Mouse (Mus musculus): Measurements from ENCODE around the gene Zfp598. TPM values are rescaled to one million over a fixed set of nuclear protein-coding genes. Genes with fewer than 3 reads are reported as not detected.

The Zfp598 gene
- polyA plus RNA-seq, 2 experiments: 29.9 to 91.4 TPM

DNA sequence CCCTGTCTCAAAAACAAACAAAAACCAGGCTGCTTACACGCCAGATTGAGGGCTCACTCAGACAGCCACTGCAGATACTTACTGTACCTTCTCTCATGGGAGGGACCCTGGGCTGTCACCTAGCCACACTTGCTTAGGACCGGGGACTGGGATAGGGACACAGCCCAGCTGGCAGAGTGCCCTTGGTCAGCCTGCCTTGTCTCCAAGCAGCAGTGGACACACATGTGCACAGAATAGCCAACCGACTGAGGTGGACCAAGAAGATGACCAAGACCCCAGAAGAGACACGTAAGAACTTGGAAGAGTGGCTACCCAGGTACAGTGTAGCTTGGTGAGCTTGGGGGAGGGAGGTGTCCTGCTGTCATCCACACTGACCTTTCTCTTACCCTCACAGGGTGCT is 31.3 kb upstream of the Zfp598 start:
- no peak for TF ChIP-seq POLR2A (IDR thresholded peaks at IDR 0.05; ENCODE audit: borderline replicate concordance, extremely low read depth, insufficient read depth, insufficient read length)
- Histone ChIP-seq H3K9ac (ENCODE audit: low read depth, low read length, severe bottlenecking) (no peak overlapping the region), H3K4me1 (ENCODE audit: control insufficient read depth, insufficient read depth, low read length) (peaks cover 30% of the 10 kb centered on the region), H3K27ac (replicated peaks; ENCODE audit: low read depth, low read length) (peak overlapping the region; percentile 94), H3K36me3 (ENCODE audit: control insufficient read depth, insufficient read depth, low read length) (peaks cover 37% of the 10 kb centered on the region), H3K9me3 (ENCODE audit: control insufficient read depth, low read length) (no peaks in the 10 kb centered on the region), H3K4me2 (replicated peaks; ENCODE audit: low read depth, low read length, severe bottlenecking) (no peak overlapping the region), H3K4me3 (replicated peaks; ENCODE audit: low read length) (no peak overlapping the region), H3K27me3 (ENCODE audit: control insufficient read depth, insufficient read depth, low read length) (no peaks in the 10 kb centered on the region)
- DNase-seq (ENCODE audit: low spot score) (no peak), ATAC-seq (ENCODE audit: low FRiP score, low read depth) (no peak)
- WGBS: 87% methylated on average over 4 of the region's 4 CpGs

DNA sequence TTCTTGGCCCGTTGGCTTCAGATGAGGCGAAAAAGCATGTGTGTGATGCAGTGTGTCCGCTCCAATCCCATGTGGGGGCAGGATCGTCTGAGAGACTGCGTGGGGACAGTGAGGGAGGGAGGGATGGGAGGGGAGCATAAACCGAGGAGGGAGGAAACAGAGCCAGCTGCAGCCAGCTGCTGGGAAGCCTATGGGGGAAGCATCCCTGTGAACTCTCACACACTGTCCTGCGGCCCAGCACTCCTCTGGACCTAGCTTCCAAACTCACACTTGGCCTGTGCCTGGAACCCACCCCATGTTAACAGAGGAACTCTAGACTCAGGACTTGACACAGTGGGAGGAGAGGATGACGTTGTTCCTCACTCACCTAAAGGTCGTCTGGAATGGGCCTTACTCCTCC is 30.6 kb upstream of the Zfp598 start:
- Histone ChIP-seq H3K27me3 (ENCODE audit: control insufficient read depth, insufficient read depth, low read length) (no peaks in the 10 kb centered on the region), H3K27ac (replicated peaks; ENCODE audit: low read depth, low read length) (peak overlapping the region; percentile 94), H3K9ac (ENCODE audit: low read depth, low read length, severe bottlenecking) (peak overlapping the region; percentile 45; the same call in 1 of the 2 replicates), H3K4me3 (replicated peaks; ENCODE audit: low read length) (no peak overlapping the region), H3K4me2 (replicated peaks; ENCODE audit: low read depth, low read length, severe bottlenecking) (peak overlapping the region; percentile 39; the same call in 1 of the 2 replicates), H3K4me1 (ENCODE audit: control insufficient read depth, insufficient read depth, low read length) (peaks cover 29% of the 10 kb centered on the region), H3K9me3 (ENCODE audit: control insufficient read depth, low read length) (no peaks in the 10 kb centered on the region), H3K36me3 (ENCODE audit: control insufficient read depth, insufficient read depth, low read length) (peaks cover 41% of the 10 kb centered on the region)
- no peak for TF ChIP-seq POLR2A (IDR thresholded peaks at IDR 0.05; ENCODE audit: borderline replicate concordance, extremely low read depth, insufficient read depth, insufficient read length)
- DNase-seq (ENCODE audit: low spot score) (peak; percentile 39), ATAC-seq (ENCODE audit: low FRiP score, low read depth) (peak; percentile 57; the same call in 1 of the 2 replicates)
- WGBS: 33% methylated on average over 9 of the region's 9 CpGs

DNA sequence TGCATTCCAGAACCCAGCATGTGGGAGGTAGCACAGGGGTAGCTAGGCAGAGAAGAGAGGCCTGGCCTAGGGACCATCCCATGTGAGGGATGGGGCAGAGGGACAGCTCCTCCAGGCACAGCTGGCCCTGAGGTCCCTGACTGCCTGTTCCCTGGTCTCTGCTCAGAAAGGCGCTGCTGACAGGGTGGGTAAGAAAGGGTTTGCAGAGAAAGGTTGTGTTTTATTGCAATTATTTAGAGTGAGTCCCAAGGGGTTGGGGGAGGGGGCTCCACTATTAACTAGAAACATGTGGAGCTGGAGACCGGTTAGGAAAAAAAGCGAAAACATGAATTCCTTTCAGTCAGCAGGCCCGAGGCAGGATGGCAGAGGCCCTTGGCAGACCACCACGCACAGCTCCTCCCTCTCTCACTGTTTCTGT is 29.9 kb upstream of the Zfp598 start:
- peak; percentile 84 for DNase-seq (ENCODE audit: low spot score)
- peak; percentile 24; the same call in 1 of the 2 replicates for TF ChIP-seq POLR2A (IDR thresholded peaks at IDR 0.05; ENCODE audit: borderline replicate concordance, extremely low read depth, insufficient read depth, insufficient read length)
- Histone ChIP-seq H3K4me3 (replicated peaks; ENCODE audit: low read length) (no peak overlapping the region), H3K4me2 (replicated peaks; ENCODE audit: low read depth, low read length, severe bottlenecking) (peak overlapping the region; percentile 39), H3K27ac (replicated peaks; ENCODE audit: low read depth, low read length) (peak overlapping the region; percentile 94), H3K27me3 (ENCODE audit: control insufficient read depth, insufficient read depth, low read length) (no peaks in the 10 kb centered on the region), H3K36me3 (ENCODE audit: control insufficient read depth, insufficient read depth, low read length) (peaks cover 41% of the 10 kb centered on the region), H3K4me1 (ENCODE audit: control insufficient read depth, insufficient read depth, low read length) (peaks cover 36% of the 10 kb centered on the region), H3K9me3 (ENCODE audit: control insufficient read depth, low read length) (no peaks in the 10 kb centered on the region), H3K9ac (ENCODE audit: low read depth, low read length, severe bottlenecking) (peak overlapping the region; percentile 45; the same call in 1 of the 2 replicates)
- 13% methylated on average over 5 of the region's 5 CpGs for WGBS
- peak; percentile 78 for ATAC-seq (ENCODE audit: low FRiP score, low read depth)

DNA sequence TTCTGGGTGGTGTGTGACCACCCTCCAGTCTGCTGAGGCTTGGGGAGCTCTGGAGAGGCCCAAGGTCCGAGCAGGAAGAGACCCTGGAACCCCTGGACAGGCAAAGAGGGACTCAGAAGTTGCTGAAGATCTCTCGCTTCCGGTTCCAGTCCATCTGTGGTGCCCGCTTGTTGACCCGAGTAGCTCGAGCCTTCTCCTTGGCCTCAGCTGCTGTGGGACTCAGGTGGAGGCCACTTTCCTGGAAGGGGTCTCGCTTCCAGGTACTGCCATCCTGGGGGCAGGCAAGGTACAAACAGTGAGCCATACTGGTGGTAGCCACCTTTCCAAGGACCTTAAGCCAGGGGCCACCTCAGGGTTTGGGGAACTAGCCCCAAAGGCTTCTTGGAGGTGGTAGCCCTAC is 29.4 kb upstream of the Zfp598 start:
- H3K9me3 ChIP-seq (ENCODE audit: control insufficient read depth, low read length): no peaks in the 10 kb centered on the region
- WGBS: 82% methylated on average over 7 of the region's 7 CpGs
- H3K36me3 ChIP-seq (ENCODE audit: control insufficient read depth, insufficient read depth, low read length): peaks cover 41% of the 10 kb centered on the region
- H3K4me3 ChIP-seq (replicated peaks; ENCODE audit: low read length): no peak overlapping the region
- peak overlapping the region; percentile 94 for H3K27ac ChIP-seq (replicated peaks; ENCODE audit: low read depth, low read length)
- ATAC-seq (ENCODE audit: low FRiP score, low read depth) (no peak), DNase-seq (ENCODE audit: low spot score) (no peak)
- no peak overlapping the region for H3K4me2 ChIP-seq (replicated peaks; ENCODE audit: low read depth, low read length, severe bottlenecking)
- peaks cover 41% of the 10 kb centered on the region for H3K4me1 ChIP-seq (ENCODE audit: control insufficient read depth, insufficient read depth, low read length)
- 0 out of 2 replicates have a peak overlapping the region, but pooled peaks have one; percentile 45 for H3K9ac ChIP-seq (ENCODE audit: low read depth, low read length, severe bottlenecking)
- H3K27me3 ChIP-seq (ENCODE audit: control insufficient read depth, insufficient read depth, low read length): no peaks in the 10 kb centered on the region
- no peak for TF ChIP-seq POLR2A (IDR thresholded peaks at IDR 0.05; ENCODE audit: borderline replicate concordance, extremely low read depth, insufficient read depth, insufficient read length)

DNA sequence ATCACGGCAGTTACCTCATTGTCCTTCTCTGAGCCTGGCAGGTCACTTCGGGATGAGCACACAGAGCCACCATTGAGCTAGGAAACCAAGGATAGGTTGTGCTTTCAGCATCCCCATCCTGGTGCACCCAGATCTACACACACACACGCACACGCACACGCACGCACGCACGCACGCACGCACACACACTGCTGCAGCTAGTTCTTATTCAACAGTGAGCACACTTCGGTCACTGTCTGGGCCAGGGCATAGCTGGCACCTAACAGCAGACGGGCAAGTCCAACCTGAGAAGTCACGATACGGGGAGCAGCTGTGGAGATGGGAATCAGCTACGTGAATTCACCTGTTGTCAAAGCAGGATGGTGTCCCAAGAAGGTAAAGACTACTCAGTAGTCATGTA is 28.9 kb upstream of the Zfp598 start:
- Histone ChIP-seq H3K4me3 (replicated peaks; ENCODE audit: low read length) (no peak overlapping the region), H3K4me1 (ENCODE audit: control insufficient read depth, insufficient read depth, low read length) (peaks cover 41% of the 10 kb centered on the region), H3K9ac (ENCODE audit: low read depth, low read length, severe bottlenecking) (no peak overlapping the region), H3K36me3 (ENCODE audit: control insufficient read depth, insufficient read depth, low read length) (peaks cover 41% of the 10 kb centered on the region), H3K27ac (replicated peaks; ENCODE audit: low read depth, low read length) (peak overlapping the region; percentile 94; the same call in 1 of the 2 replicates), H3K9me3 (ENCODE audit: control insufficient read depth, low read length) (no peaks in the 10 kb centered on the region), H3K27me3 (ENCODE audit: control insufficient read depth, insufficient read depth, low read length) (no peaks in the 10 kb centered on the region), H3K4me2 (replicated peaks; ENCODE audit: low read depth, low read length, severe bottlenecking) (no peak overlapping the region)
- no peak for ATAC-seq (ENCODE audit: low FRiP score, low read depth)
- DNase-seq (ENCODE audit: low spot score): no peak
- WGBS: 97% methylated on average over 15 of the region's 15 CpGs
- no peak for TF ChIP-seq POLR2A (IDR thresholded peaks at IDR 0.05; ENCODE audit: borderline replicate concordance, extremely low read depth, insufficient read depth, insufficient read length)
